Mouse (Mus musculus): ENCODE measurements at regions not wholly inside any gene's neighbourhood (a gene's known extent, or its start where the extent isn't known, plus 50 kb on each side); places are given as distances from the start of the nearest gene placed in this dataset.

DNA sequence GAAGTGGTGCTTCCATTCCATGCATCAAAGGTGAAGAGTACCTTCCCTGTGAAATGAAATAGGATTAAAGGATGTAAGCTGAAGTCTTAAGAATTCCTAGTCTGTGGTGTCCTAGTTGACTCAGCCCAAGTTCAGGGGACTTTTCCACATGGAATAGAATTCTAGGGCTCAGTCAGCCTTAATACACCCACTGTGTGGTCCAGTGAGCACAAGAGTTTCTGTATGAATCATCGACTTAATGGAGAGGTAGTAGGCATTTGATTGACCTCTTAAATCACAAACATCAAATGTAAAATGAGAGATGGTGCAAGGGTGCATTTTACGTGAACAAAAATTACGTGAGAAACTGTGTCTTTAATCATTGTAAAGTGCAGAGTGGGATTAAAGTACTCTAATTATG lies 381.1 kb downstream of the Hs3st1 start:
- Histone ChIP-seq H3K27me3 (ENCODE audit: control insufficient read depth in 1 of 2, insufficient read depth in 2 of 2, low read length in 2 of 2) (no peaks in the 10 kb centered on the region), H3K4me1 (ENCODE audit: control insufficient read depth in 1 of 2, insufficient read depth in 2 of 2, low read length in 2 of 2) (no peaks in the 10 kb centered on the region), H3K79me2 (ENCODE audit: control insufficient read depth, insufficient read depth, low read length, poor library complexity) (no peaks in the 10 kb centered on the region), H3K9ac (ENCODE audit: control insufficient read depth, low read depth, low read length, poor library complexity, severe bottlenecking) (no peak overlapping the region), H3K9me3 (replicated peaks; ENCODE audit: insufficient read depth, low read length) (no peaks in the 10 kb centered on the region), H3K36me3 (ENCODE audit: control insufficient read depth in 1 of 2, insufficient read depth in 2 of 2, low read length in 2 of 2) (no peaks in the 10 kb centered on the region), H3K27ac (ENCODE audit: control insufficient read depth, low read depth, low read length) (no peak overlapping the region), H3K4me3 (ENCODE audit: control insufficient read depth in 1 of 2, insufficient read depth in 1 of 2, low read depth in 2 of 2, low read length in 2 of 2) (no peak overlapping the region)
- TF ChIP-seq GATA1 (IDR thresholded peaks at IDR 0.05; ENCODE audit: low read depth, low read length) = no peak
- TF ChIP-seq ZC3H11A (IDR thresholded peaks at IDR 0.05; ENCODE audit: low read depth, low read length) = no peak
- no peak for TF ChIP-seq ZNF384 (IDR thresholded peaks at IDR 0.05; ENCODE audit: low read depth, low read length)
- no peak for TF ChIP-seq SIN3A (IDR thresholded peaks at IDR 0.05; ENCODE audit: low read length)
- no peak for TF ChIP-seq POLR2AphosphoS2 (IDR thresholded peaks at IDR 0.05; ENCODE audit: low read length)
- TF ChIP-seq SMC3 (IDR thresholded peaks at IDR 0.05; ENCODE audit: low read depth, low read length) = no peak
- no peak for TF ChIP-seq HCFC1 (IDR thresholded peaks at IDR 0.05; ENCODE audit: low read depth, low read length)
- TF ChIP-seq MXI1 (IDR thresholded peaks at IDR 0.05; ENCODE audit: low read depth, low read length) = no peak
- no peak for TF ChIP-seq USF1 (IDR thresholded peaks at IDR 0.05; ENCODE audit: low read depth, low read length)
- no peak for TF ChIP-seq E2F4 (IDR thresholded peaks at IDR 0.05; ENCODE audit: borderline replicate concordance, low read depth, low read length)
- no peak for TF ChIP-seq RAD21 (IDR thresholded peaks at IDR 0.05; ENCODE audit: low read depth, low read length)
- no peak for TF ChIP-seq ELF1 (IDR thresholded peaks at IDR 0.05; ENCODE audit: low read depth, low read length)
- TF ChIP-seq TBP (IDR thresholded peaks at IDR 0.05; ENCODE audit: low read depth, low read length) = no peak
- no peak for DNase-seq (ENCODE audit: low read depth, low spot score)

DNA sequence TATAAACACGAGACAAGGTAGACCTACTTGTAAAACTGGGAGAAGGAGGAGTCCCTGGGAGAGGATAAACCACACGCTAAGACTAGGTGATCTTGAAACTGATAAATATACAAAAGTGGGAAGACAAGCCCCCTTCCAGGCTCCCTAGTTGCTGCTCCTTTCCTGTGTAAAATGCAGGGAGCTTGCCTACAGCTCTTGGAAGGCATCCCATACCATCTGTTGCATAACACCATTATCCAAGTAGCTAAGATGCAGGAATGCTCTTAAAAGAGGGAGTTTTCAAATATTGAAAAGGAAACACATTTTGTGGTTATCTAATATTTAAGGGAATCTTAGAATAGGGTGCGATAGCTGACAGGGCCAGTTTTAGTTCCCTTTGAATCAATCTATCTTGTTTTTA lies 406.6 kb downstream of the Hs3st1 start:
- no peaks in the 10 kb centered on the region for H3K4me1 ChIP-seq (ENCODE audit: control insufficient read depth in 1 of 2, insufficient read depth in 2 of 2, low read length in 2 of 2)
- H3K9me3 ChIP-seq (replicated peaks; ENCODE audit: insufficient read depth, low read length) = no peaks in the 10 kb centered on the region
- no peaks in the 10 kb centered on the region for H3K36me3 ChIP-seq (ENCODE audit: control insufficient read depth in 1 of 2, insufficient read depth in 2 of 2, low read length in 2 of 2)
- TF ChIP-seq JUND (IDR thresholded peaks at IDR 0.05; ENCODE audit: low read depth, low read length) (no peak), ZKSCAN1 (IDR thresholded peaks at IDR 0.05; ENCODE audit: low read depth, low read length) (no peak), RCOR1 (IDR thresholded peaks at IDR 0.05; ENCODE audit: low read depth, low read length) (no peak), EP300 (IDR thresholded peaks at IDR 0.05; ENCODE audit: low read depth in 1 of 2, low read length in 2 of 2) (no peak), CHD1 (IDR thresholded peaks at IDR 0.05; ENCODE audit: low read depth, low read length) (no peak), MAFK (IDR thresholded peaks at IDR 0.05; ENCODE audit: borderline replicate concordance, low read depth, low read length) (no peak), HCFC1 (IDR thresholded peaks at IDR 0.05; ENCODE audit: low read depth, low read length) (no peak)
- no peak for DNase-seq (ENCODE audit: low read depth, low spot score)
- H3K27ac ChIP-seq (ENCODE audit: control insufficient read depth, low read depth, low read length) = no peak overlapping the region
- no peak overlapping the region for H3K4me3 ChIP-seq (ENCODE audit: control insufficient read depth in 1 of 2, insufficient read depth in 1 of 2, low read depth in 2 of 2, low read length in 2 of 2)
- no peaks in the 10 kb centered on the region for H3K27me3 ChIP-seq (ENCODE audit: control insufficient read depth in 1 of 2, insufficient read depth in 2 of 2, low read length in 2 of 2)
- no peak overlapping the region for H3K9ac ChIP-seq (ENCODE audit: control insufficient read depth, low read depth, low read length, poor library complexity, severe bottlenecking)
- H3K79me2 ChIP-seq (ENCODE audit: control insufficient read depth, insufficient read depth, low read length, poor library complexity) = no peaks in the 10 kb centered on the region
